Mouse (Mus musculus) left cerebral cortex, adult 18-20 months (tissue): Measurements from ENCODE around the gene Nup214. TPM values are rescaled to one million over a fixed set of nuclear protein-coding genes. Genes with fewer than 3 reads are reported as not detected.

ENCODE experiments used
- DNase-seq, 2 experiments: peaks; one replicate each; pipeline ENCODE4 v3.0.0; 2021 to 2022; ENCODE audit warnings: low spot score in 2 of 2, mixed read lengths in 1 of 2
- total RNA-seq, 2 experiments: library from RNA; stranded (reverse); gene quantifications; 2 replicates each; pipeline ENCODE4 v1.2.3; 2021

Gene Nup214
- total RNA-seq, 2 experiments from 2014 or later, result 54.4 to 56.3 TPM

- no peak for DNase-seq
Observed at GRCm38 (mm10) chr2:32043836-32044235, 69.6 kb downstream of the Nup214 start.

GRCm38 (mm10) chr2:32045375-32045774 lies 71.1 kb downstream of the Nup214 start:
- DNase-seq, result no peak

- DNase-seq, result no peak
Observed at GRCm38 (mm10) chr2:32046009-32046408, 71.8 kb downstream of the Nup214 start.

- DNase-seq, result no peak
Observed at GRCm38 (mm10) chr2:32047323-32047722, 73.1 kb downstream of the Nup214 start.

GRCm38 (mm10) chr2:32051791-32052190 lies 77.6 kb downstream of the Nup214 start:
- no peak for DNase-seq

GRCm38 (mm10) chr2:32052418-32052817 lies 78.2 kb downstream of the Nup214 start:
- DNase-seq, result no peak

GRCm38 (mm10) chr2:32055357-32055965 lies 81.2 kb downstream of the Nup214 start:
- no peak for DNase-seq

- DNase-seq, result no peak
Observed at GRCm38 (mm10) chr2:32056524-32056923, 82.3 kb downstream of the Nup214 start.

GRCm38 (mm10) chr2:32057360-32057759 lies 83.1 kb downstream of the Nup214 start:
- no peak for DNase-seq

- no peak for DNase-seq
Observed at GRCm38 (mm10) chr2:32057794-32058193, 83.6 kb downstream of the Nup214 start.

GRCm38 (mm10) chr2:32058241-32058640 lies 84.0 kb downstream of the Nup214 start:
- DNase-seq, result no peak

- DNase-seq, result no peak
Observed at GRCm38 (mm10) chr2:32058716-32059115, 84.5 kb downstream of the Nup214 start.

- DNase-seq, result no peak
Observed at GRCm38 (mm10) chr2:32059613-32060012, 85.4 kb downstream of the Nup214 start.

- no peak for DNase-seq
Observed at GRCm38 (mm10) chr2:32060228-32060805, 86.1 kb downstream of the Nup214 start.

- DNase-seq, result no peak
Observed at GRCm38 (mm10) chr2:32061189-32061588, 87.0 kb downstream of the Nup214 start.

- no peak for DNase-seq
Observed at GRCm38 (mm10) chr2:32061722-32062505, 87.7 kb downstream of the Nup214 start.

- DNase-seq, result no peak
Observed at GRCm38 (mm10) chr2:32062626-32063410, 88.6 kb downstream of the Nup214 start.

GRCm38 (mm10) chr2:32063451-32064151 lies 89.4 kb downstream of the Nup214 start:
- DNase-seq, result no peak

GRCm38 (mm10) chr2:32064913-32065312 lies 90.7 kb downstream of the Nup214 start:
- DNase-seq, result no peak

- DNase-seq, result no peak
Observed at GRCm38 (mm10) chr2:32065371-32065791, 91.1 kb downstream of the Nup214 start.

GRCm38 (mm10) chr2:32066005-32066404 lies 91.8 kb downstream of the Nup214 start:
- no peak for DNase-seq
